Mouse (Mus musculus) activated CD4-positive, CD25-positive, alpha-beta regulatory T cell, adult 4 months (primary cell): ENCODE measurements around the gene Fam107a. TPM values are rescaled to one million over a fixed set of nuclear protein-coding genes. Genes with fewer than 3 reads are reported as not detected.

ENCODE experiments used
- ATAC-seq: one replicate; pipeline ENCODE4 v1.8.0; 2017
- polyA plus RNA-seq, 2 experiments: library from polyadenylated mRNA; unstranded; fragments of 100-300 nt; shearing (Covaris generic); gene quantifications; one replicate each; pipeline ENCODE4 v1.2.1; 2017

Gene Fam107a
- polyA plus RNA-seq, 2 experiments from 2014 or later, result not detected

GRCm38 (mm10) chr14:8256072-8256471 is 61.8 kb downstream of the Fam107a start:
- no peak for ATAC-seq

DNA sequence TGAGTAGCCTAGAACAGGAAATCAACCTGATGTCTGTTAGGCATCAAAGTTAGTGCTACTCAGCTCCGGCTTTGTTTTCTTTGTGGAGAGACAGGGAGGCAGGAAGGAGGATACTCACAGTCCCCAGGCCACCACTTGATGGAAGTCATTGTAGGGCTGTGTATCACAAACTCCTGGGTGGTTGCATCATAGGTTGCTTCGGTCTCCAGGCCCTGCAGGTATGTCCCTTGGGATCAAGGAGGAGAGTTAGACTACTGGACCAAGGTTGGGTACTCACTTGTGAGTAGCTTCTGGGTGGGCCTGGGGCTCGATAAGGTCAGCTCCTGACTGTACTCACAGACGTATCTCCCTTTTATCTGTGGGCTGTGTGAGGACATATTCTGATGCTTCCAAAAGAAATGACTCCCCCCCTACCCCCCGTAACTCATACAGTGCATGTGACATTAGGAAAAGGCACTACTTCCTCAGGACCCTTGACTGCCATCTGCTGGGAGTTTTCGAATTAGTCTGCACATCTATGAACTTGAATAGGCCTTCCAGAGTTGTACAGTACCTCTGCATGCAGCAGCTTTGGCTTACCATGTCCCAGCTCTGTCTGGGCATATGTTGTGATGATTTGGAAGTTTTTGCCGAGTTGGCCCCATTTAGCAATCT is 62.6 kb downstream of the Fam107a start:
- peak; percentile 10 for ATAC-seq

GRCm38 (mm10) chr14:8251330-8251885 is 66.4 kb downstream of the Fam107a start:
- no peak for ATAC-seq

GRCm38 (mm10) chr14:8250141-8250871 is 67.5 kb downstream of the Fam107a start:
- no peak for ATAC-seq

DNA sequence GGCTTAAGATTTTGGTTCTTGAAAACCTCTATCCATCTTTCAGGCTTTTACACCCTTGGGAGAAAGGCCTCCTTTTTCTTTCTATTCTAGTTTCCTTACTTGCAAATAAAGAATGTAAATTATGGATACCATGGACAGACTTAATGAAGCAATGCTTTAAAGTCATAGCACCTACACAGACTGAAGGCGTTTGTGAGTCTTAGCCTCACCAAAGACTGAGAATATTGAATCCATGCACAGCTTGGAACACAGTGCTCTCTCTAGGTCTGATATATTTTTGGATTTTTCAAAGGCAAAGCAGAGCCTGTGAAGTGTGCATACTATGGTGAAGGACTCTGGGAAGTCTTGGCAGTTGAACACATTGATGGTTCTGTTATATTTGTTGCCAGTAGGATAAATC is 68.6 kb downstream of the Fam107a start:
- ATAC-seq, result no peak

DNA sequence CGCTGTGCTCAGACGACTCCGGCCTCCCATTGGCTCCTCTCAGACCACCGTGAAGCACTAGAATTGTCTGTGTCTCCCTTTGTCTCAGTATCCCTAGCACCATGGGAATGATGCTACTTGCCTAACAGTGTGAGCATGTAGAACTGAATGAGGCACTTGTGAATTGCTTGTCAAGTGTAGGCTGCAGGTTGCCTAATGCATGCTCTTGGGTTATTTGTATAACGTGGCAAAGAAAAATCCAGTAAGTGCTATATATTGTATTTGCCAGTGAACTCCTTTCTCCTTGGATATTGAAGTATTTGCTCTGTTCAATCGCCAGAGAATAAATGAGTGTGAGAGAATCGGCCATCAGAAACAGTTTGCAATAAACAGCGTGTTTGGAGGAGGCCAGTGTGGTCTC is 70.9 kb downstream of the Fam107a start:
- no peak for ATAC-seq

Other genes with a start within 250 kb of the Fam107a start
- 10 to 100 TPM; 35.2 to 38.5 TPM for gene Rpp14, start 237.7 kb downstream of the Fam107a start, polyA plus RNA-seq
- 10 to 100 TPM; 31.6 to 42.7 TPM for gene Pxk, start 219.8 kb downstream of the Fam107a start, polyA plus RNA-seq
- gene Pdhb, start 145.0 kb downstream of the Fam107a start, polyA plus RNA-seq, result 100 to 1,000 TPM; 117 to 121 TPM
- 1 to 10 TPM; 3.2 to 4.5 TPM for gene Kctd6, start 103.9 kb downstream of the Fam107a start, polyA plus RNA-seq
- not detected for gene Acox2, start 58.7 kb downstream of the Fam107a start, polyA plus RNA-seq
- not detected for gene Oit1, start 60.7 kb upstream of the Fam107a start, polyA plus RNA-seq